Mouse (Mus musculus): ENCODE measurements around the gene Smarcd1.
"Not testable (repeated sequence)": the region's sequence is repeated elsewhere in the genome, so short reads cannot be mapped to it uniquely, and the experiment has no call there.

Smarcd1 gene

GRCm38 (mm10) chr15:99715361-99715865 is 13.5 kb downstream of the Smarcd1 start:
- no peak for DNase-seq (ENCODE audit: low read depth)

- no peak for DNase-seq (ENCODE audit: low read depth)
Measured at GRCm38 (mm10) chr15:99715982-99716746, 14.2 kb downstream of the Smarcd1 start.

GRCm38 (mm10) chr15:99716814-99717213 is 14.9 kb downstream of the Smarcd1 start:
- no peak for DNase-seq (ENCODE audit: low read depth)

GRCm38 (mm10) chr15:99717386-99718334 is 15.7 kb downstream of the Smarcd1 start, which contains the start of gene Gpd1:
Gene Gpd1 (plus strand): TSS chr15:99717515.
- DNase-seq (ENCODE audit: low read depth): no peak

GRCm38 (mm10) chr15:99718461-99719021 is 16.6 kb downstream of the Smarcd1 start:
- DNase-seq (ENCODE audit: low read depth): no peak

GRCm38 (mm10) chr15:99719865-99720264 is 17.9 kb downstream of the Smarcd1 start:
- DNase-seq (ENCODE audit: low read depth): no peak

GRCm38 (mm10) chr15:99721921-99722743 is 20.2 kb downstream of the Smarcd1 start:
- DNase-seq (ENCODE audit: low read depth): no peak

DNA sequence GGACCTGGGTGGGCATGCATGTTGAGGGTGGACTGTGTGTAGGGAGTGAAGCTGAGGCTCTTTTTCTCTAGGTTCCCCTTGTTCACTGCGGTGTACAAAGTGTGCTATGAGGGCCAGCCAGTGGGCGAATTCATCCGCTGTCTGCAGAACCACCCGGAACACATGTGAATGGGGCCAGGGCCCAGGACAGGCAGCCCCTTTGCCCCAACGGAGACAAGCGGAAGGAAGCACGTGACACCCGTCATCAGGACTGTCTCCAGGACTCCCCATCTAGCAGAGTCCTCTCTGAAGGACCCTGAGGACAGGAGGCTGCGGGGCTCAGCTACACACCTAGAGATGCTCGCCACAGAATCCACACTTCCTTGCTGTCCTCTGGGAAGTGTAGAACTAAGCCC is 21.2 kb downstream of the Smarcd1 start:
- no peak for DNase-seq (ENCODE audit: low read depth)

DNA sequence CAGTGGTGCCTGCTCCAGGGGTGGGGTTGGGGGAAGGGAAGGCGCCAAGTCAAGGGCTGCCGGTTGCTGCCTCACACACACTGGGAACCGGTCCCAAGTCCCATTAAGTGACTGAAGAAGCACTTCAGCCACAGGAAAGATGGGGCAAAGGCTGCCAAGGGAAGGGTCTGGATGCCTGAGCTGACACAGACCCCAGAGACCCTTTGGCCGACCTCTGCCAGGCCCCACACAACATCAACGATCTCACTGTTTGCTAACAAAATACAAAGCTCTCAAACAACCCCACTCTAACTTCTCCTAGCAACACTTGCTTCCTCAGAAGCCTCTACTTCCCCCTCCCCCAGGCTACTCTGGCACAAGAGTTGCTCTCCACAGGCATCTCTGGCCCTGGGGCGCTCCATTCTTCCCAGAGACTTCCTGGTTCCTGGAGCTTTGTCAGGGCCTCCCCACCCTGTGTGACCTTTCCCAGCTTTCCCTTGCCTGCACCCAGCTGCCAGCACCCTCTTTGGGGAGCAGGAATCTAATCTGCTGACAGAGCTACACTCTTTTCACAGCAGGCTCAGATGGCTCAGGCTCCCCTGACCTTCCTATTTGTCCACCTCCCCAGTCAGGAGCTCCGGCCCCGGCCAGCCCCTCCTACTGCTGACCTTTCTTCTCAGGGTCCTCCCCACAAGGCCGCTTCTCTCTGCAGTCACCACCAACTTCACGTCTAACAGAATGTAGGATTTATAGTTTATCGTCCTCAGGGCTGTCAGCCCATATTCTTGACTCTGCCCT is 21.8 kb downstream of the Smarcd1 start:
- no peak for DNase-seq (ENCODE audit: low read depth)

GRCm38 (mm10) chr15:99724292-99725021 is 22.5 kb downstream of the Smarcd1 start:
- peak; percentile 51 for DNase-seq (ENCODE audit: low read depth)

GRCm38 (mm10) chr15:99725341-99726155 is 23.6 kb downstream of the Smarcd1 start, which contains the start of gene Cox14:
Gene Cox14 (plus strand): TSS chr15:99725618.
- peak; percentile 98 for DNase-seq (ENCODE audit: low read depth)

DNA sequence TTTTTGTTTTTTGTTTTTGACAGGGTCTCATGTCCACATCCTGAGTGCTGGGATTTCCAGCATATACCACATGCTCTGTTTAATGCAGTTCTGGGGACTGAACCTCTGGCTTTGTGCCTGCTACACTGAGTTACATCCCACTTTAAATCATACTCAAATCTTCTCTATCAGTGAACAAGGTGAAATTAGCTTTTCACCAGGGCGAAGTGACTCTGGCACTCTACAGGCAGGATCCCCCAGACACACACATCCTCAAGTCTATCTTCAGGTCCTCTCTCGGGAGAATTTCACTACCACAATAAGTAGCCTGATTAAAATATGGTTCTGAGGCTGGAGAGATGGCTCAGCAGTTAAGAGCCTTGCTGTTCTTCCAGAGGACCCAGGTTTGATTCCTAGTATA is 24.6 kb downstream of the Smarcd1 start:
- no peak for DNase-seq (ENCODE audit: low read depth)

DNA sequence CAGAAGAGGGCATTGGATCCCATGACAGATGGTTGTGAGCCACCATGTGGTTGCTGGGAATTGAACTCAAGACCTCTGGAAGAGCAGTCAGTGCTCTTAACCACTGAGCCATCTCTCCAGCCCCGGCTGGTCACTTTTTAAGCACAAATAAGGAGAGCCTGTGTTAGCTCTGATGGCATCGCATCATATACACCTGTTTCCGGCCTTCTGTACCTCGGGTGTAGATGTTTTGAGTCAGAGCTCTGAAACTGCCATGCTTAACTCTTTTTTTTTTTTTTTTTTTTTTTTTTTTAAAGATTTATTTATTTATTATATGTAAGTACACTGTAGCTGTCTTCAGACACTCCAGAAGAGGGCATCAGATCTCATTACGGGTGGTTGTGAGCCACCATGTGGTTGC is 25.1 kb downstream of the Smarcd1 start:
- not testable (repeated sequence) for DNase-seq (ENCODE audit: low read depth)

DNA sequence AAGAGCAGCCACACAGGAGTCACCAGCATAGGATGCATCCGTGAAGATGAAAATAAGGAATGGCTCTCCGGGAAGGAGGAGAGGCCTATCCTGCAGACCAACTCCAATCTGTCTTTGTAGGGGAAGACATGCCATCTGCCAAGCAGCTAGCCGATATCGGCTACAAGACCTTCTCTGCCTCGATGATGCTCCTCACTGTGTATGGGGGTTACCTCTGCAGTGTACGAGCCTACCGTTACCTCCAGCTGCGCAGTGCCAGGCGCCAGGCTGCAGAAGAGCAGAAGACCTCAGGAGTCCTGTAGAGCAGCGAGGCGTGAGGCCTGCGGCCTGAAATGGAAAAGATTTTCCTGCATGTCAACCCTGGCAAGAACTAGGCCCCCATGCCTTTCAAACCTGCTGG is 25.6 kb downstream of the Smarcd1 start:
- no peak for DNase-seq (ENCODE audit: low read depth)

DNA sequence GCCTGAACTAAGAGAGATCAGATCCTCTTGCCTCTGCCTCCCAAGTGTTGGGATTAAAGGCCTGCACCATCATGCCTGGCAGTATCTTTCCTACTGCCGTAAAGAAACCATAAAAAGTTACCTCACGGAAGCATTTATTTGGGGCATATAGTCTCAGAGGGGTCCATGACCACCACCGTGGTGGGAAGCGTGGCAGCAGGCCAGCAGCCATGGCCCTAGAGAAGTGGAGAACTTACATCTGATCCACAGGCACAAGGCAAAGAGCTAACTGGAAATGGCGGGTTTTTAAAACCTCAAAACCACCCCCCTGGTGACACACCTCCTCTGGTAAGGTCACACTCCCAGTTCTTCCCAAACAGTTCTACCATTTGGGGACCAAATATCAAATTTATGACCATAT is 26.3 kb downstream of the Smarcd1 start:
- no peak for DNase-seq (ENCODE audit: low read depth)

GRCm38 (mm10) chr15:99729056-99729783 is 27.3 kb downstream of the Smarcd1 start:
- DNase-seq (ENCODE audit: low read depth): no peak

GRCm38 (mm10) chr15:99731167-99731566 is 29.2 kb downstream of the Smarcd1 start:
- no peak for DNase-seq (ENCODE audit: low read depth)

DNA sequence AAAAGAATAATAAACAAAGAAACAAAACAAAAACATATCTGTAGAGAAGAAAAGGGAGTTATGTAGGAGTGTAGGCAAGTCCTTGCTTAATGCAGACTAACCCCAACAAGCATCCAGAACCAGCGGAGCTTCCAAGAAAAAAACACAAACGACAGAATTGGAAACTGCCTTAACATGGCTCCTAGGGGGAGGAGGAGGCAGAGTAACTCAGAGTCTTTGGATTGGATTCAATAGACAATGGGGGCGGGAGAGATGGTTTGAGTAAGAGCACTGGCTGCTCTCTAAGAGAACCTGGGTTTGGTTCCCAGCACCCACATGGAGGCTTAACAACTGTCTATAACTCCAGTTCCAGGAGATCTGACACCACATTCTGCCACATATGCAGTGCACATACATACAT is 29.7 kb downstream of the Smarcd1 start:
- no peak for DNase-seq (ENCODE audit: low read depth)

Measured in c-Kit-positive CD71-negative TER-119-negative erythroid progenitor cells, embryonic 14.5 days (primary cell).